In genomic region chr17:5834798-5835328, GRCm38 (mm10) we compare ENCODE assay signal across 22 mouse cellular contexts. TPM values are rescaled to one million over a fixed set of nuclear protein-coding genes. Genes with fewer than 3 reads are reported as not detected.
DNase-seq lines count a peak whose midpoint lies in the region; ATAC-seq and TF ChIP-seq lines count a peak whose summit lies in the region.
"Had no signal": no experiment of that assay in that cellular context is flagged by ENCODE, and none has a peak within 500 bp of the region (broad histone marks: within the 10 kb centered on the region; RNA-seq: fewer than 3 reads in every experiment).

No protein-coding gene starts in this region.

- peak; percentile 65 for ATAC-seq in kidney, embryonic 14.5 days (ENCODE audit: low FRiP score, low TSS enrichment)
- ATAC-seq in kidney, postnatal 0 days (replicated peaks; ENCODE audit: low FRiP score, low read depth), result no peak; the same call in 1 of the 2 replicates
- ATAC-seq: activated CD4-positive, CD25-positive, alpha-beta regulatory T cell, adult 4 months; forebrain, embryonic 13.5 days; forebrain, embryonic 16.5 days; hindbrain, embryonic 16.5 days had no signal

- H3K9me3 ChIP-seq in kidney, embryonic 14.5 days (ENCODE audit: control insufficient read depth, low read length), result peaks cover 2% of the 10 kb centered on the region; the same call in 1 of the 2 replicates
- no peaks in the 10 kb centered on the region for H3K9me3 ChIP-seq in kidney, postnatal 0 days (replicated peaks; ENCODE audit: low read length)
- H3K9me3 ChIP-seq: forebrain, embryonic 10.5 days; forebrain, embryonic 13.5 days; heart, embryonic 15.5 days; hindbrain, embryonic 10.5 days; hindbrain, embryonic 13.5 days had no signal

- H3K27ac ChIP-seq in kidney, embryonic 14.5 days (ENCODE audit: low read depth, low read length), result no peak overlapping the region
- H3K27ac ChIP-seq in kidney, postnatal 0 days, result no peak overlapping the region
- H3K27ac ChIP-seq: forebrain, embryonic 10.5 days; forebrain, embryonic 13.5 days; heart, adult 2 months; heart, embryonic 15.5 days; hindbrain, embryonic 10.5 days; hindbrain, embryonic 13.5 days had no signal

- TF ChIP-seq POLR2A in myocyte (IDR thresholded peaks at IDR 0.05; ENCODE audit: insufficient read length, low read depth), result no peak

- WGBS in kidney, embryonic 14.5 days, result 17% methylated on average over 3 of the region's 3 CpGs
- 31% methylated on average over 3 of the region's 3 CpGs for WGBS in kidney, postnatal 0 days

- no peaks in the 10 kb centered on the region for H3K4me1 ChIP-seq in kidney, embryonic 14.5 days (ENCODE audit: control insufficient read depth, insufficient read depth, low read length)
- H3K4me1 ChIP-seq in kidney, postnatal 0 days (replicated peaks; ENCODE audit: insufficient read depth, low read length), result no peaks in the 10 kb centered on the region
- H3K4me1 ChIP-seq: forebrain, embryonic 13.5 days had no signal

- H3K27me3 ChIP-seq in kidney, embryonic 14.5 days (ENCODE audit: control insufficient read depth, insufficient read depth, low read length), result no peaks in the 10 kb centered on the region
- no peaks in the 10 kb centered on the region for H3K27me3 ChIP-seq in kidney, postnatal 0 days (ENCODE audit: insufficient read depth, low read length)
- H3K27me3 ChIP-seq in myocyte (ENCODE audit: control insufficient read depth, insufficient read depth, insufficient read length), result no peaks in the 10 kb centered on the region
- H3K27me3 ChIP-seq: forebrain, embryonic 13.5 days; heart, embryonic 15.5 days; hindbrain, embryonic 13.5 days had no signal

- no peak overlapping the region for H3K9ac ChIP-seq in kidney, embryonic 14.5 days (ENCODE audit: low read depth, low read length)
- H3K9ac ChIP-seq in kidney, postnatal 0 days (ENCODE audit: low read depth, low read length), result no peak overlapping the region
- H3K9ac ChIP-seq: forebrain, embryonic 13.5 days; heart, embryonic 15.5 days; hindbrain, embryonic 13.5 days had no signal

- H3ac ChIP-seq in myocyte (ENCODE audit: control insufficient read depth, insufficient read length), result no peak overlapping the region

- no peak for DNase-seq in kidney, postnatal 25 days
- DNase-seq in kidney, postnatal 0 days (ENCODE audit: low spot score), result peak; percentile 41
- no peak for DNase-seq in kidney, postnatal 36 days
- no peak for DNase-seq in gastrocnemius, postnatal 36 days
- DNase-seq: adrenal gland, adult 8-10 months; adrenal gland, postnatal 25 days; cerebellum, adult 9-10 months; gastrocnemius, postnatal 25 days; heart, adult 2 months; heart, postnatal 10 days; heart, postnatal 36 days had no signal

- H3K36me3 ChIP-seq in kidney, embryonic 14.5 days (ENCODE audit: control insufficient read depth, insufficient read depth, low read length), result no peaks in the 10 kb centered on the region
- H3K36me3 ChIP-seq in kidney, postnatal 0 days (ENCODE audit: insufficient read depth, low read length), result no peaks in the 10 kb centered on the region
- H3K36me3 ChIP-seq in myocyte (ENCODE audit: control insufficient read depth, insufficient read depth), result no peaks in the 10 kb centered on the region
- H3K36me3 ChIP-seq: forebrain, embryonic 10.5 days; heart, embryonic 15.5 days; hindbrain, embryonic 10.5 days; hindbrain, embryonic 13.5 days had no signal

- H3K4me2 ChIP-seq in kidney, embryonic 14.5 days (replicated peaks; ENCODE audit: low read depth, low read length), result no peak overlapping the region
- H3K4me2 ChIP-seq in kidney, postnatal 0 days (ENCODE audit: low read length), result no peak overlapping the region
- H3K4me2 ChIP-seq in myocyte (ENCODE audit: low read depth), result no peak overlapping the region
- H3K4me2 ChIP-seq: forebrain, embryonic 13.5 days; heart, embryonic 11.5 days; heart, embryonic 15.5 days; hindbrain, embryonic 13.5 days had no signal

- H3K79me2 ChIP-seq in myocyte (ENCODE audit: control insufficient read depth, insufficient read depth), result peaks cover 3% of the 10 kb centered on the region

- no peak overlapping the region for H3K4me3 ChIP-seq in kidney, embryonic 14.5 days (ENCODE audit: low read length)
- no peak overlapping the region for H3K4me3 ChIP-seq in kidney, postnatal 0 days (replicated peaks; ENCODE audit: low read depth, low read length)
- no peak overlapping the region for H3K4me3 ChIP-seq in myocyte
- H3K4me3 ChIP-seq: forebrain, embryonic 10.5 days; forebrain, embryonic 13.5 days; heart, adult 2 months; heart, embryonic 15.5 days; hindbrain, embryonic 10.5 days; hindbrain, embryonic 13.5 days had no signal

- intact Hi-C loops in gastrocnemius, postnatal 36 days (cut with DNase I), result no loop called here

- no peak for TF ChIP-seq CTCF in kidney, postnatal 0 days (IDR thresholded peaks at IDR 0.05; ENCODE audit: low read depth)

TF ChIP-seq in myocyte, 11 proteins besides CTCF, POLR2A, EP300 and RAD21:
- TF ChIP-seq TCF12 (IDR thresholded peaks at IDR 0.05; ENCODE audit: insufficient read depth, poor library complexity, severe bottlenecking) (no peak), SRF (IDR thresholded peaks at IDR 0.05; ENCODE audit: control insufficient read depth, insufficient read length, low read depth) (no peak), USF1 (IDR thresholded peaks at IDR 0.05; ENCODE audit: low read depth) (peak; percentile 16)
TF ChIP-seq in myocyte: peak in this region for 1.

RNA-seq across cellular contexts. Expression of gene Snx9, which starts 6.3 kb away (rescaled TPM):
- polyA plus RNA-seq in kidney, embryonic 14.5 days (2014; fragmentation: Nextera tagmentation; extraction: Ambion mirVana), result 27.6 and 44.5 TPM in 2 replicates
- 41.7 and 41.9 TPM in 2 replicates for polyA plus RNA-seq in kidney, postnatal 0 days (2015; fragmentation: Nextera tagmentation; extraction: Ambion mirVana)
- polyA plus RNA-seq in myocyte (2012; fragmentation: generic; extraction: Trizol), result 24.7 TPM
- total RNA-seq in gastrocnemius, postnatal 36 days (2021), result 10 to 100 TPM; 21.4 to 22.6 TPM
